Mouse (Mus musculus) CH12.LX (cell line): ENCODE measurements around the gene Trio. TPM values are rescaled to one million over a fixed set of nuclear protein-coding genes. Genes with fewer than 3 reads are reported as not detected.

Source experiments
- DNase-seq: peaks from one replicate; pipeline ENCODE4 v3.0.0-alpha.2; 2013; ENCODE audit errors: extremely low read depth
- H3K27ac ChIP-seq: 2 replicates; pipeline ENCODE4 v1.5.1; 2012; ENCODE audit warnings: low read depth, mild to moderate bottlenecking, control low read depth, moderate library complexity; ENCODE audit not compliant: insufficient read depth
- H3K27me3 ChIP-seq: replicated peaks from 2 replicates; pipeline ENCODE3; 2012; ENCODE audit warnings: inconsistent platforms
- H3K36me3 ChIP-seq, 2 experiments: replicated peaks in 1 of 2; 2 replicates each; pipeline versions ENCODE3 to v1.6.1; 2012; ENCODE audit warnings: inconsistent platforms in 1 of 2, low read length in 1 of 2, mild to moderate bottlenecking in 1 of 2, mixed read lengths in 1 of 2, moderate library complexity in 1 of 2; ENCODE audit not compliant: control insufficient read depth in 1 of 2, insufficient read depth in 1 of 2
- H3K4me1 ChIP-seq, 2 experiments: 2 replicates each; pipeline ENCODE4 v1.6.1; 2012; ENCODE audit warnings: inconsistent platforms in 1 of 2, moderate library complexity in 1 of 2; ENCODE audit not compliant: insufficient read depth in 2 of 2, control insufficient read depth in 1 of 2
- H3K4me2 ChIP-seq: 2 replicates; pipeline ENCODE4 v1.6.1; 2012; ENCODE audit warnings: low read depth, mild to moderate bottlenecking, control low read depth; ENCODE audit not compliant: poor library complexity, insufficient read depth, severe bottlenecking
- H3K4me3 ChIP-seq, 3 experiments: fragments of 150-350 bp in 1 of 3; sonication (generic) in 1 of 3; replicated peaks in 1 of 3; 2 replicates each; pipeline versions ENCODE3 to v1.5.1; 2011 to 2012; ENCODE audit warnings: low read depth in 2 of 3, low read length in 2 of 3, mild to moderate bottlenecking in 2 of 3, moderate library complexity in 2 of 3, control low read depth in 1 of 3, improper control_type of control experiment in 1 of 3, inconsistent platforms in 1 of 3, mixed read lengths in 1 of 3; ENCODE audit not compliant: poor library complexity in 1 of 3
- H3K79me2 ChIP-seq: replicated peaks from 2 replicates; pipeline ENCODE4 v1.6.1; 2012; ENCODE audit warnings: mild to moderate bottlenecking, moderate library complexity; ENCODE audit not compliant: control insufficient read depth, poor library complexity, insufficient read depth, severe bottlenecking; ENCODE audit errors: extremely low read depth
- H3K9ac ChIP-seq: 2 replicates; pipeline ENCODE4 v1.6.1; 2012; ENCODE audit warnings: low read depth, mild to moderate bottlenecking, control low read depth, moderate library complexity; ENCODE audit not compliant: insufficient read depth
- H3K9me3 ChIP-seq: replicated peaks from 2 replicates; pipeline ENCODE3; 2012; ENCODE audit warnings: low read length, inconsistent platforms, mixed read lengths
- CTCF ChIP-seq, 2 experiments: IDR thresholded peaks in 1 of 2; conservative IDR thresholded peaks in 1 of 2; 2 replicates each; pipeline ENCODE4 v1.5.1; 2011 to 2012; ENCODE audit warnings: low read depth in 2 of 2, low read length in 2 of 2, improper control_type of control experiment in 1 of 2, inconsistent platforms in 1 of 2, mild to moderate bottlenecking in 1 of 2, moderate library complexity in 1 of 2
- E2F4 ChIP-seq: IDR thresholded peaks from 2 replicates; pipeline ENCODE4 v1.6.1; 2011; ENCODE audit warnings: low read depth, low read length, improper control_type of control experiment; ENCODE audit not compliant: insufficient replicate concordance
- EP300 ChIP-seq: IDR thresholded peaks from 2 replicates; pipeline ENCODE4 v1.6.1; 2011; ENCODE audit warnings: low read length, improper control_type of control experiment
- ETS1 ChIP-seq: conservative IDR thresholded peaks from 2 replicates; pipeline ENCODE4 v1.6.1; 2012; ENCODE audit warnings: low read depth, mild to moderate bottlenecking, inconsistent platforms, low read length, improper control_type of control experiment, moderate library complexity
- GABPA ChIP-seq: IDR thresholded peaks from 2 replicates; pipeline ENCODE4 v1.6.1; 2012; ENCODE audit warnings: low read depth, low read length, improper control_type of control experiment, inconsistent platforms; ENCODE audit not compliant: insufficient replicate concordance
- IRF4 ChIP-seq: IDR thresholded peaks from 2 replicates; pipeline ENCODE4 v1.6.1; 2014; ENCODE audit warnings: low read depth, mild to moderate bottlenecking, inconsistent platforms, low read length, improper control_type of control experiment
- JUN ChIP-seq: IDR thresholded peaks from 2 replicates; pipeline ENCODE4 v1.6.1; 2011; ENCODE audit warnings: low read depth, mild to moderate bottlenecking, low read length, improper control_type of control experiment, moderate library complexity; ENCODE audit not compliant: insufficient read depth
- KAT2A ChIP-seq: IDR thresholded peaks from 2 replicates; pipeline ENCODE4 v1.6.1; 2012; ENCODE audit warnings: low read length, improper control_type of control experiment, inconsistent platforms; ENCODE audit not compliant: insufficient replicate concordance
- MAFK ChIP-seq: IDR thresholded peaks from 2 replicates; pipeline ENCODE4 v1.6.1; 2011; ENCODE audit warnings: low read length, improper control_type of control experiment; ENCODE audit not compliant: insufficient replicate concordance
- MAZ ChIP-seq: IDR thresholded peaks from 2 replicates; pipeline ENCODE4 v1.6.1; 2012; ENCODE audit warnings: low read depth, mild to moderate bottlenecking, inconsistent platforms, low read length, improper control_type of control experiment, moderate library complexity
- MEF2A ChIP-seq: IDR thresholded peaks from 2 replicates; pipeline ENCODE4 v1.6.1; 2014; ENCODE audit warnings: low read depth, mild to moderate bottlenecking, inconsistent platforms, low read length, improper control_type of control experiment, borderline replicate concordance
- MXI1 ChIP-seq: IDR thresholded peaks from 2 replicates; pipeline ENCODE4 v1.6.1; 2011; ENCODE audit warnings: mild to moderate bottlenecking, low read depth, low read length, improper control_type of control experiment
- NRF1 ChIP-seq: IDR thresholded peaks from 2 replicates; pipeline ENCODE4 v1.6.1; 2014; ENCODE audit warnings: low read depth, mild to moderate bottlenecking, inconsistent platforms, low read length, improper control_type of control experiment, moderate library complexity
- POLR2A ChIP-seq: IDR thresholded peaks from 2 replicates; pipeline ENCODE4 v1.6.1; 2011; ENCODE audit warnings: low read depth, mild to moderate bottlenecking, improper control_type of control experiment, low read length
- RCOR1 ChIP-seq: conservative IDR thresholded peaks from 2 replicates; pipeline ENCODE4 v1.6.1; 2012; ENCODE audit warnings: low read depth, mild to moderate bottlenecking, inconsistent platforms, low read length, improper control_type of control experiment
- SIN3A ChIP-seq: IDR thresholded peaks from 2 replicates; pipeline ENCODE4 v1.6.1; 2012; ENCODE audit warnings: low read length, improper control_type of control experiment, inconsistent platforms
- SMC3 ChIP-seq: IDR thresholded peaks from 2 replicates; pipeline ENCODE4 v1.6.1; 2011; ENCODE audit warnings: low read depth, low read length, improper control_type of control experiment
- TBP ChIP-seq: conservative IDR thresholded peaks from 2 replicates; pipeline ENCODE4 v1.6.1; 2011; ENCODE audit warnings: low read depth, low read length, improper control_type of control experiment
- UBTF ChIP-seq: IDR thresholded peaks from 2 replicates; pipeline ENCODE4 v1.6.1; 2012; ENCODE audit warnings: low read depth, mild to moderate bottlenecking, inconsistent platforms, low read length, improper control_type of control experiment, moderate library complexity
- USF1 ChIP-seq: IDR thresholded peaks from 2 replicates; pipeline ENCODE4 v1.6.1; 2014; ENCODE audit warnings: low read depth, mild to moderate bottlenecking, inconsistent platforms, low read length, improper control_type of control experiment
- ZC3H11A ChIP-seq: IDR thresholded peaks from 2 replicates; pipeline ENCODE4 v1.6.1; 2012; ENCODE audit warnings: low read depth, mild to moderate bottlenecking, inconsistent platforms, low read length, improper control_type of control experiment
- dilution Hi-C: fragments of 300-500 bp; cut with MboI; formaldehyde crosslinking; loops from 2 replicates; pipeline ENCODE4 v1.14.3; 2020; ENCODE audit warnings: low sequenced_read_pairs; ENCODE audit not compliant: extremely low pct_unique_long_range_greater_than_20kb, extremely low pct_ligation_motif_present
- in situ Hi-C: fragments of 300-500 bp; cut with MboI; formaldehyde crosslinking; loops from 3 replicates; pipeline ENCODE4 v1.14.3; 2019; ENCODE audit warnings: low sequenced_read_pairs, low pct_ligation_motif_present, low pct_unique_long_range_greater_than_20kb, mixed read lengths
- polyA plus RNA-seq: library from polyadenylated mRNA; unstranded; fragments of >175 nt; gene quantifications from 2 replicates; pipeline ENCODE4 v1.2.1, GENCODE M21; 2012; ENCODE audit warnings: low read depth; ENCODE audit not compliant: insufficient read length
- total RNA-seq, 2 experiments: library from RNA; depleted of rRNA; stranded (reverse); fragments of 300-350 nt in 1 of 2; fragments of >200 nt in 1 of 2; gene quantifications; 2 replicates each; pipeline ENCODE4 v1.2.3; 2012 to 2014

The Trio gene
- total and polyA plus RNA-seq, 3 experiments: 3.9 to 17.5 (median 4.3) TPM

GRCm38 (mm10) chr15:27955614-27956013, 70.0 kb downstream of the Trio start:
- Histone ChIP-seq H3K4me1 (peaks cover 0 to 11% of the 10 kb centered on the region in 2 experiments; a peak in 3 of 4 replicates), H3K27ac (no peak overlapping the region), H3K79me2 (no peaks in the 10 kb centered on the region), H3K9me3 (no peaks in the 10 kb centered on the region), H3K27me3 (no peaks in the 10 kb centered on the region), H3K4me3 (no peak overlapping the region), H3K4me2 (no peak overlapping the region), H3K9ac (no peak overlapping the region), H3K36me3 (no peaks in the 10 kb centered on the region)
- in situ Hi-C loops (no loop called here), dilution Hi-C loops (no loop called here)
- no peak for DNase-seq
- TF ChIP-seq EP300 (no peak), MXI1 (no peak), MEF2A (no peak), IRF4 (no peak), UBTF (no peak), E2F4 (no peak), SIN3A (no peak), ZC3H11A (no peak), RCOR1 (no peak), JUN (no peak), KAT2A (no peak), MAZ (no peak), CTCF (conservative IDR thresholded peaks at IDR 0.05 in 1 of 2, IDR thresholded peaks at IDR 0.05 in 1 of 2; ENCODE audit: low read depth in 2 of 2, low read length in 2 of 2) (no peak), MAFK (no peak), NRF1 (no peak), GABPA (no peak), TBP (no peak), SMC3 (no peak)

GRCm38 (mm10) chr15:27954356-27954755, 71.3 kb downstream of the Trio start:
- Histone ChIP-seq H3K9me3 (no peaks in the 10 kb centered on the region), H3K9ac (no peak overlapping the region), H3K36me3 (no peaks in the 10 kb centered on the region), H3K4me3 (no peak overlapping the region), H3K4me2 (no peak overlapping the region), H3K27me3 (no peaks in the 10 kb centered on the region), H3K27ac (no peak overlapping the region), H3K4me1 (peaks cover 0 to 4% of the 10 kb centered on the region in 2 experiments; a peak in 2 of 4 replicates), H3K79me2 (no peaks in the 10 kb centered on the region)
- in situ Hi-C loops: no loop called here
- dilution Hi-C loops: no loop called here
- no peak for TF ChIP-seq POLR2A
- no peak for TF ChIP-seq TBP
- TF ChIP-seq USF1: no peak
- no peak for TF ChIP-seq ETS1
- no peak for DNase-seq
